Mouse (Mus musculus) kidney, embryonic 16.5 days (tissue): Measurements from ENCODE around the gene Lgmn. TPM values are rescaled to one million over a fixed set of nuclear protein-coding genes. Genes with fewer than 3 reads are reported as not detected.

ENCODE experiments used
- ATAC-seq: fragments of 200-750 bp; cut with Nextera tagmentation; 2 replicates; pipeline ENCODE4 v1.8.0; 2017; ENCODE audit warnings: moderate TSS enrichment; ENCODE audit not compliant: low FRiP score, low TSS enrichment
- H3K27ac ChIP-seq: fragments of 300-500 bp; sonication (generic); 2 replicates; pipeline ENCODE4 v1.5.1; 2014; ENCODE audit warnings: low read length
- H3K27me3 ChIP-seq: fragments of 300-500 bp; sonication (generic); 2 replicates; pipeline ENCODE4 v1.6.1; 2014; ENCODE audit warnings: low read length, control low read depth, mixed read lengths; ENCODE audit not compliant: insufficient read depth
- H3K36me3 ChIP-seq: fragments of 300-500 bp; sonication (generic); 2 replicates; pipeline ENCODE4 v1.6.1; 2014; ENCODE audit warnings: low read length, control low read depth, mixed read lengths; ENCODE audit not compliant: insufficient read depth
- H3K4me1 ChIP-seq: fragments of 300-500 bp; sonication (generic); 2 replicates; pipeline ENCODE4 v1.6.1; 2014; ENCODE audit warnings: low read length, control low read depth, mixed read lengths; ENCODE audit not compliant: insufficient read depth
- H3K4me2 ChIP-seq: fragments of 300-500 bp; sonication (generic); replicated peaks from 2 replicates; pipeline ENCODE4 v1.6.1; 2014; ENCODE audit warnings: low read depth, low read length
- H3K4me3 ChIP-seq: fragments of 300-500 bp; sonication (generic); 2 replicates; pipeline ENCODE4 v1.5.1; 2014; ENCODE audit warnings: mild to moderate bottlenecking, low read length
- H3K9ac ChIP-seq: fragments of 300-500 bp; sonication (generic); replicated peaks from 2 replicates; pipeline ENCODE4 v1.6.1; 2014; ENCODE audit warnings: low read length
- H3K9me3 ChIP-seq: fragments of 300-500 bp; sonication (generic); 2 replicates; pipeline ENCODE4 v1.6.1; 2016; ENCODE audit warnings: low read length, control low read depth
- WGBS: fragments of 180-500 bp; shearing (Covaris S2); extraction: QIAGEN DNeasy Blood & Tissue Kit; methylation state at CpG from one replicate; pipeline ENCODE4 v1.1.7; 2014; 5-methylcytosine and 5-hydroxymethylcytosine counted together
- polyA plus RNA-seq: library from polyadenylated mRNA; unstranded; fragments of >200 nt; fragmentation: Nextera tagmentation; extraction: Ambion mirVana; gene quantifications from 2 replicates; pipeline ENCODE4 v1.2.1, GENCODE M21; 2015

Lgmn gene
- polyA plus RNA-seq, 1 experiment from 2014 or later: 175 TPM

DNA sequence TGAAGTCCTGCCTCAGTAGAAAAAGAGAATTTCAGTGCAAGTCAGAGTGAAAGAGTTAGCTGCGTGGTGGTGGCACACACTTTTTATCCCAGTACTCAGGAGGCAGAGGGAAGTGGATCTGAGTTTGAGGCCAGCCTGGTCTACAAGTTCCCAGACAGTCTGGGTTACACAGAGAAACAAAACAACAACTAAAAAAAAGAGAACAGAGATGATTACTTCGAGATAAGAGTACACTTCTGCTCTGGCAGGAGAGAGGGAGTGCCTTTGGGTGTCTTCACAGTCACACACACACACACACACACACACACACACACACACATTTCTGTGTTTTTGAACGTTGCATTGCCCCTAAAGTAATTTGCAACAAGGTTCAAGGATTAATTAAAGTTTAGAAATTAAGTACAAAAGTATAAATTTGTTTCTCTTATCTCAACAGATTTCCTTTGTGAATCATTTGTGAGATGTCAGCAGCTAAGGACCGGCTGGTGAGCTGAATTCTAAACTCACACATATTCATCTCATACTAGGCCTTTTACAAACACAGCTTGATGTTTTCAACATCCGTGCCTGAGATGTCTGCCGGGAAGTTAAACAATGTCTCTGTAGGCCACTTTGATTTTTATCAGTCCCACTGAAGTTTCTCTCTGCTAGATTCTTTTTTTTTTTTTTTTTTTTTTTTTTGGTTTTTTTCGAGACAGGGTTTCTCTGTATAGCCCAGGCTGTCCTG lies 17.0 kb upstream of the Lgmn start:
- no peaks in the 10 kb centered on the region for H3K27me3 ChIP-seq
- H3K4me2 ChIP-seq: no peak overlapping the region
- H3K36me3 ChIP-seq: no peaks in the 10 kb centered on the region
- H3K4me3 ChIP-seq: no peak overlapping the region
- H3K9me3 ChIP-seq: no peaks in the 10 kb centered on the region
- H3K4me1 ChIP-seq: no peaks in the 10 kb centered on the region
- ATAC-seq: no peak
- no peak overlapping the region for H3K27ac ChIP-seq
- no peak overlapping the region for H3K9ac ChIP-seq
- WGBS: 70% methylated on average over 7 of the region's 7 CpGs

- no peak for ATAC-seq
- Histone ChIP-seq H3K9ac (no peak overlapping the region), H3K4me2 (no peak overlapping the region), H3K4me1 (no peaks in the 10 kb centered on the region), H3K4me3 (no peak overlapping the region), H3K9me3 (no peaks in the 10 kb centered on the region), H3K27me3 (no peaks in the 10 kb centered on the region), H3K27ac (no peak overlapping the region), H3K36me3 (no peaks in the 10 kb centered on the region)
- 16% methylated on average over 6 of the region's 6 CpGs for WGBS
Measured at GRCm38 (mm10) chr12:102453581-102453980, 14.0 kb upstream of the Lgmn start.

- H3K27ac ChIP-seq: no peak overlapping the region
Measured at GRCm38 (mm10) chr12:102451126-102451851, 11.7 kb upstream of the Lgmn start.

GRCm38 (mm10) chr12:102450437-102450836 lies 10.8 kb upstream of the Lgmn start:
- Histone ChIP-seq H3K27me3 (no peaks in the 10 kb centered on the region), H3K27ac (no peak overlapping the region)

More at GRCm38 (mm10) chr12:102451126-102451851, 11.7 kb upstream of the Lgmn start:
- H3K27me3 ChIP-seq: no peaks in the 10 kb centered on the region
- WGBS: 75% methylated on average over 8 of the region's 8 CpGs
- H3K9me3 ChIP-seq: no peaks in the 10 kb centered on the region
- H3K4me3 ChIP-seq: no peak overlapping the region
- H3K4me2 ChIP-seq: no peak overlapping the region
- H3K36me3 ChIP-seq: no peaks in the 10 kb centered on the region
- H3K9ac ChIP-seq: no peak overlapping the region
- no peak for ATAC-seq
- H3K4me1 ChIP-seq: no peaks in the 10 kb centered on the region

GRCm38 (mm10) chr12:102445436-102445835 lies 5.8 kb upstream of the Lgmn start:
- H3K4me1 ChIP-seq: no peaks in the 10 kb centered on the region
- H3K27ac ChIP-seq: no peak overlapping the region
- no peaks in the 10 kb centered on the region for H3K9me3 ChIP-seq
- WGBS: 62% methylated on average over 4 of the region's 4 CpGs
- ATAC-seq: no peak
- no peak overlapping the region for H3K4me3 ChIP-seq
- no peaks in the 10 kb centered on the region for H3K27me3 ChIP-seq
- no peak overlapping the region for H3K9ac ChIP-seq
- no peaks in the 10 kb centered on the region for H3K36me3 ChIP-seq
- H3K4me2 ChIP-seq: no peak overlapping the region

More at GRCm38 (mm10) chr12:102450437-102450836, 10.8 kb upstream of the Lgmn start:
- no peak for ATAC-seq
- 58% methylated on average over 10 of the region's 10 CpGs for WGBS
- no peaks in the 10 kb centered on the region for H3K36me3 ChIP-seq
- no peaks in the 10 kb centered on the region for H3K4me1 ChIP-seq
- H3K9ac ChIP-seq: no peak overlapping the region; the same call in 1 of the 2 replicates
- no peak overlapping the region for H3K4me2 ChIP-seq
- H3K9me3 ChIP-seq: no peaks in the 10 kb centered on the region
- H3K4me3 ChIP-seq: no peak overlapping the region

- H3K27ac ChIP-seq: no peak overlapping the region
- no peak overlapping the region for H3K4me2 ChIP-seq
- no peaks in the 10 kb centered on the region for H3K9me3 ChIP-seq
- H3K27me3 ChIP-seq: no peaks in the 10 kb centered on the region
- WGBS: 76% methylated on average over 5 of the region's 5 CpGs
- ATAC-seq: no peak
- no peak overlapping the region for H3K9ac ChIP-seq
- no peaks in the 10 kb centered on the region for H3K36me3 ChIP-seq
- no peak overlapping the region for H3K4me3 ChIP-seq
- H3K4me1 ChIP-seq: peaks cover 3% of the 10 kb centered on the region
Measured at GRCm38 (mm10) chr12:102443676-102444075, 4.1 kb upstream of the Lgmn start.

DNA sequence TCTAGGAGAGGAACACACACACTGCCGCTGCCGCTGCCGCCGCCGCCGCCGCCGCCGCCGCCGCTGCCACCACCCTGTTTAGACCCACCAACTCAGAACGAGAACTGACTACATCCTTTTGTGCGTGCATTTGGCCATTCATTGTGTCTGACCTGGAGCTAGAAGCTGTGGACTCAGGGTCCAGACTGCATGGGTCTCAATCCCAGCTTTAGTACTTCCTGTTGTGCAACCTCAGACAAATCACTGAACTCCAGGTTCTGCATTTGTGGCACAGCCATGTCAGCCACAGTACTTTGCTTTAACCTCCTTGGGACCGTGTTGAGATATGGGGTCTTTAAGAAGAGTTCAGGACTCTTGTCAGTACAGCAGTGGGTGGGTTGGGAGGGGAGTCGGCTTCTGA lies 3.0 kb upstream of the Lgmn start:
- H3K4me3 ChIP-seq: no peak overlapping the region
- H3K4me2 ChIP-seq: no peak overlapping the region
- WGBS: 91% methylated on average over 14 of the region's 15 CpGs
- H3K27ac ChIP-seq: no peak overlapping the region
- no peak overlapping the region for H3K9ac ChIP-seq
- H3K9me3 ChIP-seq: no peaks in the 10 kb centered on the region
- peaks cover 12% of the 10 kb centered on the region for H3K4me1 ChIP-seq
- no peak for ATAC-seq
- no peaks in the 10 kb centered on the region for H3K36me3 ChIP-seq
- H3K27me3 ChIP-seq: no peaks in the 10 kb centered on the region

DNA sequence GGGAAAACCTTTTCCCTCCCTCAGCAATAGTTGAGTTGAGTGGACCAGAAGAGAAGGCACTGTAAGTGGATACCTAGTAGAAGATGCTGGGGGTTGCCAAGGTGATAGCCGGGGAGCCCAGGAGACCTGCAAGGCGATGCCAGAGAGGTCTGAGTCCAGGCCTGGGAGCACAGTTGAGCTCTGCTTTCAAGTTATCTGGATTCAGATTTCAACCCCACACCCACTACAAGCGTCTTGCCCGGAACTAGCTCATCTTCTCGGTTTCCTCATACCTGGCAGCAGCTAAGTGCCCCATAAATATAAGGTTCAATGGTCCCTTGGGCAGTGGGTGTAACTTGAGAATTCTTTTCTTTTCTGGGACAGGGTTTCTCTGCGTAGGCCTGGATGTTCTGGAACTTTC lies 1.5 kb upstream of the Lgmn start:
- 35% methylated on average over 6 of the region's 6 CpGs for WGBS
- H3K4me3 ChIP-seq: no peak overlapping the region
- H3K4me2 ChIP-seq: no peak overlapping the region
- H3K9me3 ChIP-seq: no peaks in the 10 kb centered on the region
- ATAC-seq: no peak
- no peak overlapping the region for H3K9ac ChIP-seq
- no peaks in the 10 kb centered on the region for H3K27me3 ChIP-seq
- H3K4me1 ChIP-seq: peaks cover 12% of the 10 kb centered on the region
- no peak overlapping the region; the same call in 1 of the 2 replicates for H3K27ac ChIP-seq
- no peaks in the 10 kb centered on the region for H3K36me3 ChIP-seq

DNA sequence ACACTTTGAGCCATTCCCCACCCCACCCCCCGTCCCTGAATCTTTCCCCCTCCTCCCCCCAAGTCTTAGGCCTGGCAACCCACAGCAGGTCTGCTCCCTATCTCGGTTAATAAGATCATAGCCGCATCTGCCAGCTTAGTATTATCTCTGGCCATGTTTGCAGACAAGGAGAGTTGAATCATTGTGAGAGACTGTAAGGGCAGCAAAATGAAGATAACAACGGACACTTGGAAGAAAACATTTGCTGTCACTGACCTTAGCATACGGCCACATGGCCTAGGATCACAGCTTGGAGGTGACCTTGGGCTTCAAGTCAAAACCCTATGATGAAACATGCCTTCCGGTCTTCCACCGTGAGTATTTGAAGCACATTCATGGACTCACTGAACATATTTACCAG lies 938 bp upstream of the Lgmn start:
- Histone ChIP-seq H3K4me1 (peaks cover 12% of the 10 kb centered on the region), H3K9ac (no peak overlapping the region), H3K36me3 (no peaks in the 10 kb centered on the region), H3K9me3 (no peaks in the 10 kb centered on the region), H3K4me3 (no peak overlapping the region), H3K27ac (no peak overlapping the region; the same call in 1 of the 2 replicates), H3K4me2 (no peak overlapping the region), H3K27me3 (no peaks in the 10 kb centered on the region)
- WGBS: 86% methylated on average over 7 of the region's 7 CpGs
- ATAC-seq: no peak
